Mouse (Mus musculus) liver, embryonic 16.5 days (tissue): ENCODE measurements around the gene A030005K14Rik. TPM values are rescaled to one million over a fixed set of nuclear protein-coding genes. Genes with fewer than 3 reads are reported as not detected.

Experiments
- ATAC-seq: fragments of 200-750 bp; cut with Nextera tagmentation; 2 replicates; pipeline ENCODE4 v1.8.0; 2017; ENCODE audit warnings: low read depth, mild to moderate bottlenecking, moderate number of reproducible peaks, moderate library complexity
- H3K27ac ChIP-seq: fragments of 300-500 bp; sonication (generic); 2 replicates; pipeline ENCODE4 v1.5.1; 2014; ENCODE audit warnings: mild to moderate bottlenecking, low read length
- H3K27me3 ChIP-seq: fragments of 300-500 bp; sonication (generic); 2 replicates; pipeline ENCODE4 v1.6.1; 2014; ENCODE audit warnings: low read depth, low read length, mixed read lengths; ENCODE audit not compliant: control insufficient read depth, insufficient read depth
- H3K36me3 ChIP-seq: fragments of 300-500 bp; sonication (generic); 2 replicates; pipeline ENCODE4 v1.6.1; 2014; ENCODE audit warnings: mild to moderate bottlenecking; ENCODE audit not compliant: control insufficient read depth, insufficient read depth
- H3K4me1 ChIP-seq: fragments of 300-500 bp; sonication (generic); 2 replicates; pipeline ENCODE4 v1.6.1; 2014; ENCODE audit warnings: low read depth, low read length, mixed read lengths; ENCODE audit not compliant: control insufficient read depth
- H3K4me2 ChIP-seq: fragments of 300-500 bp; sonication (generic); 2 replicates; pipeline ENCODE4 v1.6.1; 2014; ENCODE audit warnings: low read depth, low read length, mixed read lengths
- H3K4me3 ChIP-seq: fragments of 300-500 bp; sonication (generic); 2 replicates; pipeline ENCODE4 v1.5.1; 2014; ENCODE audit warnings: low read depth, mild to moderate bottlenecking, low read length
- H3K9ac ChIP-seq: fragments of 300-500 bp; sonication (generic); 2 replicates; pipeline ENCODE4 v1.6.1; 2014; ENCODE audit warnings: low read depth, low read length
- H3K9me3 ChIP-seq: fragments of 300-500 bp; sonication (generic); replicated peaks from 2 replicates; pipeline ENCODE4 v1.6.1; 2016; ENCODE audit warnings: low read length; ENCODE audit not compliant: control insufficient read depth
- WGBS: fragments of 180-500 bp; shearing (Covaris S2); extraction: QIAGEN DNeasy Blood & Tissue Kit; methylation state at CpG from one replicate; pipeline ENCODE4 v1.1.7; 2014; ENCODE audit not compliant: insufficient replicate concordance; 5-methylcytosine and 5-hydroxymethylcytosine counted together
- polyA plus RNA-seq: library from polyadenylated mRNA; unstranded; fragments of >200 nt; fragmentation: Nextera tagmentation; extraction: Ambion mirVana; gene quantifications from 2 replicates; pipeline ENCODE4 v1.2.1, GENCODE M21; 2015

The A030005K14Rik gene
- polyA plus RNA-seq, 1 experiment from 2014 or later = not detected

- Histone ChIP-seq H3K9me3 (no peaks in the 10 kb centered on the region), H3K27ac (no peak overlapping the region), H3K36me3 (no peaks in the 10 kb centered on the region), H3K4me1 (no peaks in the 10 kb centered on the region), H3K4me2 (no peak overlapping the region), H3K27me3 (no peaks in the 10 kb centered on the region), H3K9ac (no peak overlapping the region), H3K4me3 (no peak overlapping the region)
- 35% methylated on average over 6 of the region's 6 CpGs for WGBS
- no peak for ATAC-seq
These were observed 17.8 kb upstream of the A030005K14Rik start for GRCm38 (mm10) chr1:83077016-83077415.

GRCm38 (mm10) chr1:83076190-83076917 lies 17.2 kb upstream of the A030005K14Rik start:
- 35% methylated on average over 11 of the region's 11 CpGs for WGBS

GRCm38 (mm10) chr1:83075526-83076189 lies 16.5 kb upstream of the A030005K14Rik start:
- Histone ChIP-seq H3K4me1 (no peaks in the 10 kb centered on the region), H3K9me3 (no peaks in the 10 kb centered on the region), H3K27me3 (no peaks in the 10 kb centered on the region), H3K27ac (no peak overlapping the region), H3K9ac (no peak overlapping the region), H3K4me3 (no peak overlapping the region), H3K4me2 (no peak overlapping the region), H3K36me3 (no peaks in the 10 kb centered on the region)
- 32% methylated on average over 15 of the region's 15 CpGs for whole genome bisulfite sequencing
- no peak for ATAC-seq

More at GRCm38 (mm10) chr1:83076190-83076917, 17.2 kb upstream of the A030005K14Rik start:
- Histone ChIP-seq H3K4me2 (no peak overlapping the region), H3K9me3 (no peaks in the 10 kb centered on the region), H3K36me3 (no peaks in the 10 kb centered on the region), H3K4me3 (no peak overlapping the region), H3K4me1 (no peaks in the 10 kb centered on the region), H3K27ac (no peak overlapping the region), H3K27me3 (no peaks in the 10 kb centered on the region), H3K9ac (no peak overlapping the region)
- no peak for ATAC-seq

GRCm38 (mm10) chr1:83067205-83067604 lies 8.0 kb upstream of the A030005K14Rik start:
- ATAC-seq = no peak
- no peak overlapping the region for H3K9ac ChIP-seq
- H3K36me3 ChIP-seq = no peaks in the 10 kb centered on the region
- no peaks in the 10 kb centered on the region for H3K9me3 ChIP-seq
- no peak overlapping the region for H3K4me2 ChIP-seq
- H3K27ac ChIP-seq = no peak overlapping the region
- no peaks in the 10 kb centered on the region for H3K27me3 ChIP-seq
- H3K4me3 ChIP-seq = no peak overlapping the region
- no peaks in the 10 kb centered on the region for H3K4me1 ChIP-seq
- 69% methylated on average over 10 of the region's 10 CpGs for WGBS

GRCm38 (mm10) chr1:83066577-83066976 lies 7.4 kb upstream of the A030005K14Rik start:
- Histone ChIP-seq H3K9ac (no peak overlapping the region), H3K27ac (no peak overlapping the region), H3K4me3 (no peak overlapping the region), H3K36me3 (no peaks in the 10 kb centered on the region), H3K4me2 (no peak overlapping the region), H3K27me3 (no peaks in the 10 kb centered on the region), H3K4me1 (no peaks in the 10 kb centered on the region), H3K9me3 (no peaks in the 10 kb centered on the region)
- no peak for ATAC-seq
- 79% methylated on average over 4 of the region's 4 CpGs for WGBS

- H3K4me1 ChIP-seq = no peaks in the 10 kb centered on the region
- no peaks in the 10 kb centered on the region for H3K9me3 ChIP-seq
- no peak overlapping the region for H3K4me3 ChIP-seq
These were observed 5.7 kb upstream of the A030005K14Rik start for GRCm38 (mm10) chr1:83064851-83065250.

GRCm38 (mm10) chr1:83060643-83061042 lies 1.5 kb upstream of the A030005K14Rik start, which contains the start of gene Krtap28-13:
Gene Krtap28-13 (plus strand): TSS chr1:83060930.
- Histone ChIP-seq H3K4me2 (no peak within 1 kb of the TSS), H3K27ac (no peak within 1 kb of the TSS), H3K4me3 (no peak within 1 kb of the TSS), H3K27me3 (no peaks in the 10 kb centered on the region), H3K9me3 (no peaks in the 10 kb centered on the region), H3K4me1 (no peaks in the 10 kb centered on the region), H3K36me3 (no peaks in the 10 kb centered on the region), H3K9ac (no peak within 1 kb of the TSS)
- WGBS = 75% methylated on average over 4 of the region's 4 CpGs
- ATAC-seq = no peak

More at GRCm38 (mm10) chr1:83064851-83065250, 5.7 kb upstream of the A030005K14Rik start:
- H3K27ac ChIP-seq = no peak overlapping the region
- H3K27me3 ChIP-seq = no peaks in the 10 kb centered on the region
- no peaks in the 10 kb centered on the region for H3K36me3 ChIP-seq
- WGBS = 12% methylated on average over 3 of the region's 3 CpGs
- no peak overlapping the region for H3K4me2 ChIP-seq
- ATAC-seq = no peak
- no peak overlapping the region for H3K9ac ChIP-seq

- no peak overlapping the region for H3K27ac ChIP-seq
- H3K4me1 ChIP-seq = no peaks in the 10 kb centered on the region
- no peak overlapping the region for H3K9ac ChIP-seq
- 50% methylated on average over 1 of the region's 1 CpGs for WGBS
- no peaks in the 10 kb centered on the region for H3K27me3 ChIP-seq
- H3K4me2 ChIP-seq = no peak overlapping the region
- no peak overlapping the region for H3K4me3 ChIP-seq
- no peaks in the 10 kb centered on the region for H3K36me3 ChIP-seq
- H3K9me3 ChIP-seq = no peaks in the 10 kb centered on the region
- ATAC-seq = no peak
These were observed 697 bp downstream of the A030005K14Rik start for GRCm38 (mm10) chr1:83058481-83058880.

GRCm38 (mm10) chr1:83044882-83045427 lies 14.2 kb downstream of the A030005K14Rik start, which contains the start of gene Gm47969:
Gene Gm47969 (plus strand): TSS chr1:83044932.
- Histone ChIP-seq H3K9ac (no peak within 1 kb of the TSS), H3K4me1 (no peaks in the 10 kb centered on the region), H3K9me3 (no peaks in the 10 kb centered on the region), H3K4me3 (no peak within 1 kb of the TSS), H3K4me2 (no peak within 1 kb of the TSS), H3K27me3 (no peaks in the 10 kb centered on the region), H3K36me3 (no peaks in the 10 kb centered on the region), H3K27ac (no peak within 1 kb of the TSS)
- WGBS = 29% methylated on average over 5 of the region's 5 CpGs
- ATAC-seq = no peak
